Mouse (Mus musculus) liver, embryonic 14.5 days (tissue): ENCODE data around the gene BC037034. TPM values are rescaled to one million over a fixed set of nuclear protein-coding genes. Genes with fewer than 3 reads are reported as not detected.
A peak's percentile ranks its signal among the peaks of the same experiment; 100 is the strongest.
"Not testable (repeated sequence)": the region's sequence is repeated elsewhere in the genome, so short reads cannot be mapped to it uniquely, and the experiment has no call there.

Source experiments
- ATAC-seq: fragments of 200-750 bp; cut with Nextera tagmentation; 2 replicates; pipeline ENCODE4 v1.8.0; 2017; ENCODE audit warnings: moderate number of reproducible peaks, mild to moderate bottlenecking, moderate library complexity; ENCODE audit not compliant: insufficient read depth
- DNase-seq, 3 experiments: peaks; one replicate each; pipeline ENCODE4 v3.0.0-alpha.2; 2012 to 2013; ENCODE audit warnings: low read depth in 3 of 3, low spot score in 3 of 3
- H3K27ac ChIP-seq: fragments of 300-500 bp; sonication (generic); 2 replicates; pipeline ENCODE4 v1.5.1; 2014; ENCODE audit warnings: moderate library complexity, mild to moderate bottlenecking, control low read depth, inconsistent platforms
- H3K27me3 ChIP-seq: fragments of 300-500 bp; sonication (generic); 2 replicates; pipeline ENCODE4 v1.6.1; 2014; ENCODE audit warnings: mild to moderate bottlenecking, low read length, moderate library complexity; ENCODE audit not compliant: control insufficient read depth, insufficient read depth
- H3K36me3 ChIP-seq: fragments of 300-500 bp; sonication (generic); replicated peaks from 2 replicates; pipeline ENCODE4 v1.6.1; 2014; ENCODE audit warnings: low read depth; ENCODE audit not compliant: control insufficient read depth, insufficient read depth
- H3K4me1 ChIP-seq, 2 experiments: fragments of 200-500 bp in 1 of 2; fragments of 300-500 bp in 1 of 2; sonication (generic) in 1 of 2; replicated peaks; 2 replicates each; pipeline ENCODE4 v1.6.1; 2012 to 2014; ENCODE audit warnings: antibody characterized with exemption in 1 of 2, inconsistent platforms in 1 of 2, low read length in 1 of 2; ENCODE audit not compliant: control insufficient read depth in 2 of 2, insufficient read depth in 2 of 2
- H3K4me2 ChIP-seq: fragments of 300-500 bp; sonication (generic); 2 replicates; pipeline ENCODE4 v1.6.1; 2014; ENCODE audit warnings: low read depth, mild to moderate bottlenecking, control low read depth, moderate library complexity
- H3K4me3 ChIP-seq, 2 experiments: fragments of 200-500 bp in 1 of 2; fragments of 300-500 bp in 1 of 2; sonication (generic) in 1 of 2; 2 replicates each; pipeline ENCODE4 v1.5.1; 2012 to 2014; ENCODE audit warnings: low read depth in 2 of 2, low read length in 2 of 2, mild to moderate bottlenecking in 2 of 2, control low read depth in 1 of 2, inconsistent platforms in 1 of 2, moderate library complexity in 1 of 2; ENCODE audit not compliant: insufficient read depth in 1 of 2
- H3K9ac ChIP-seq: fragments of 300-500 bp; sonication (generic); replicated peaks from 2 replicates; pipeline ENCODE4 v1.6.1; 2014; ENCODE audit warnings: mild to moderate bottlenecking, control low read depth, moderate library complexity
- H3K9me3 ChIP-seq: fragments of 300-500 bp; sonication (generic); 2 replicates; pipeline ENCODE4 v1.6.1; 2016; ENCODE audit warnings: low read length, mixed read lengths; ENCODE audit not compliant: control insufficient read depth
- CTCF ChIP-seq: IDR thresholded peaks from 2 replicates; pipeline ENCODE4 v1.5.1; 2016; ENCODE audit warnings: antibody characterized with exemption, low read depth, control low read depth
- EP300 ChIP-seq: IDR thresholded peaks from 2 replicates; pipeline ENCODE4 v1.6.1; 2016; ENCODE audit warnings: antibody characterized with exemption, low read depth
- WGBS: fragments of 180-500 bp; shearing (Covaris S2); extraction: QIAGEN DNeasy Blood & Tissue Kit; methylation state at CpG from one replicate; pipeline ENCODE4 v1.1.7; 2014; ENCODE audit not compliant: insufficient replicate concordance; 5-methylcytosine and 5-hydroxymethylcytosine counted together
- polyA plus RNA-seq, 2 experiments: library from polyadenylated mRNA; depleted of rRNA in 1 of 2; stranded (reverse) in 1 of 2; unstranded in 1 of 2; fragments of >200 nt; fragmentation: Nextera tagmentation in 1 of 2; extraction: Ambion mirVana in 1 of 2; gene quantifications; 2 replicates each; pipeline versions ENCODE4 v1.2.1 to v1.2.3; 2012 to 2014

Gene BC037034
- polyA plus RNA-seq, 2 experiments: 1.9 to 22.4 TPM

DNA sequence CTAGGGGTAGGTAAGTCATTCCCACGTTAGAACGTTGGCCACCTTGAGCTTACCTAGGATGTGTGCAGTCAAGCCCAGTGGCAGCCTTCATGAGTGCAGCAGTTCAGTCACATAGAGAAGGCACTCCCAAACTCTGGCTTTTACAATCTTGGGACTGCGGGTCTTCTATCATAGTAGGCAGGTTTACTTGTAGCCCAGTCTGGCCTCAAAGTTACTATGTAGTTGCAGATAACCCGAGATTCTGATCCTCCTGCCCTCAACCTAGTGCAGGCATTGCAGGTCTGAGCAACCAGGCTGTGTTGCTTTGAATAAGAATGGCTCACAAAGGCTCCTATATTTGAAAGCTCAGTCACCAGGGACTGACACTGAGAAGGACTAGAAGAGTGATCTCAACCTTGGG, 37.3 kb downstream of the BC037034 start:
- ATAC-seq (no peak), DNase-seq (no peak)
- Histone ChIP-seq H3K36me3 (no peaks in the 10 kb centered on the region), H3K4me3 (no peak overlapping the region), H3K4me2 (no peak overlapping the region), H3K9ac (no peak overlapping the region), H3K27ac (no peak overlapping the region), H3K4me1 (peaks cover 0 to 3% of the 10 kb centered on the region in 2 experiments; a peak in 1 of 4 replicates), H3K27me3 (no peaks in the 10 kb centered on the region), H3K9me3 (no peaks in the 10 kb centered on the region)
- WGBS: 35% methylated on average over 4 of the region's 4 CpGs
- TF ChIP-seq CTCF (no peak), EP300 (no peak)

DNA sequence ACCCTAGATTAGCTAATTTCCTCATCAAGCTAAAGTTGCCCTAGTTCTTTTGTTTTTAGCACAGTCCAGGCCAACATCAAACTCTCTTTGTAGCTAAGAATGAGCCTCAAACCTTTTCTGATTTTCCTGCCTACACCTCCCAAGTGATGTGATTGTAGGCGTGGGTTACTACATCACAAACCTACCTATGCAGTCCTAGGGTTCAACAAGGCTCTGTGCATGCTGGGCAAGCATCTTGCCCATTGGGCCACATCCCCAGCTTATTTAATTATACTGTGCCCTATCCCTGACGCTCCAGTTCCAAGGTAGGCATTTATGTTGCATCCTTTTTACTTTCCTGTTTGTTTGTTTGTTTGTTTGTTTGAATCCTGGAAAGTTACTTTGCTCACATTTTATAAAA, 38.1 kb downstream of the BC037034 start, which contains the start of gene Nxpe5:
Gene Nxpe5 (plus strand): TSS at position 199 of the 400 bp plus-strand sequence.
- no peak for TF ChIP-seq CTCF
- TF ChIP-seq EP300: no peak
- Histone ChIP-seq H3K27me3 (no peaks in the 10 kb centered on the region), H3K27ac (no peak within 1 kb of the TSS), H3K36me3 (no peaks in the 10 kb centered on the region), H3K4me1 (peaks cover 0 to 3% of the 10 kb centered on the region in 2 experiments; a peak in 1 of 4 replicates), H3K4me3 (no peak within 1 kb of the TSS), H3K4me2 (no peak within 1 kb of the TSS), H3K9ac (no peak within 1 kb of the TSS), H3K9me3 (no peaks in the 10 kb centered on the region)
- WGBS: 47% methylated on average over 2 of the region's 2 CpGs
- ATAC-seq (no peak), DNase-seq (no peak)

DNA sequence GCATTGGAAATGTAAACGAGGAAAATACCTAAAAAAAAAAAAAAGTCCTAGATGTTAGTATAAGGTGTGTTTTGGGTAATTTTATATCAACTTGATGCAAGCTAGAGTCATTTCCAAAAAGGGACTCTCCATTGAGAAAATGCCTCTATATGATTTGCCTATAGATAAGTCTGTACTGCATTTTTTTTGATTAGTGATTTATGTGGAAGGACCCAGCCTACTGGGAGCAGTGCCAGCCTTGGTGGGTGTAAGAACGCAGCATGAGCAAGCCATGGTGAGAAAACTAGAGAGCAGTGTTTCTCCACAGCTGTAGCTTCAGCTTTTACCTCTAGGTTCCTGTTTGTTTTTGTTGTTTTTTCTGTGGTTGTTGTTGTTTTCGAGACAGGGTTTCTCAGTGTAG, 40.5 kb downstream of the BC037034 start:
- DNase-seq (no peak), ATAC-seq (no peak)
- 48% methylated on average over 3 of the region's 3 CpGs for WGBS
- Histone ChIP-seq H3K4me3 (no peak overlapping the region), H3K36me3 (no peaks in the 10 kb centered on the region), H3K9ac (no peak overlapping the region), H3K27me3 (no peaks in the 10 kb centered on the region), H3K4me1 (peaks cover 0 to 2% of the 10 kb centered on the region in 2 experiments; a peak in 1 of 4 replicates), H3K9me3 (no peaks in the 10 kb centered on the region), H3K27ac (no peak overlapping the region), H3K4me2 (no peak overlapping the region)
- TF ChIP-seq CTCF (no peak), EP300 (no peak)

DNA sequence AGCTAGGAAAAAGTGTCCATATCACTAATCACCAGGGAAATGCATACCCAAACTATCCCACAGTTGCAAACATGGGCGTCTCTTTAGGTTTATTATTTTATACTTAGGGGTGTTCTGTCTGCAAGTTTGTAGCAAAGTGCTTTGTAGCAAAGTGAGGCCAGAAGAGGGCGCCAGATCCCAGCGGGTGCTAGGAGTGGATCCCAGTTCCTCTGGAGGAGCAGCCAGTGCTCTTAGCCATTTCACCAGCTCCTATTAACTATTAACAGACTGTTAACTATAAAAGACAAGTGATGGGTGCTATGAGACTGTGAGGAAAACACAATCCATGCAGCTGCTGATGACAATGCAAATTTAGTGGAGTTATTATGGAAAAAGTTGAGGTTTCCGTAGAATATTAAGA, 41.7 kb downstream of the BC037034 start:
- Histone ChIP-seq H3K4me2 (no peak overlapping the region), H3K9ac (no peak overlapping the region), H3K9me3 (no peaks in the 10 kb centered on the region), H3K27ac (no peak overlapping the region), H3K4me3 (no peak overlapping the region), H3K27me3 (no peaks in the 10 kb centered on the region), H3K4me1 (0 out of 4 replicates have a peak, but pooled peaks cover 0 to 1% of the 10 kb centered on the region in 2 experiments), H3K36me3 (no peaks in the 10 kb centered on the region)
- WGBS: 18% methylated on average over 4 of the region's 4 CpGs
- peak; percentile 38 to 55 (median 52) for DNase-seq
- TF ChIP-seq CTCF: peak; percentile 85
- TF ChIP-seq EP300: no peak
- ATAC-seq: no peak

DNA sequence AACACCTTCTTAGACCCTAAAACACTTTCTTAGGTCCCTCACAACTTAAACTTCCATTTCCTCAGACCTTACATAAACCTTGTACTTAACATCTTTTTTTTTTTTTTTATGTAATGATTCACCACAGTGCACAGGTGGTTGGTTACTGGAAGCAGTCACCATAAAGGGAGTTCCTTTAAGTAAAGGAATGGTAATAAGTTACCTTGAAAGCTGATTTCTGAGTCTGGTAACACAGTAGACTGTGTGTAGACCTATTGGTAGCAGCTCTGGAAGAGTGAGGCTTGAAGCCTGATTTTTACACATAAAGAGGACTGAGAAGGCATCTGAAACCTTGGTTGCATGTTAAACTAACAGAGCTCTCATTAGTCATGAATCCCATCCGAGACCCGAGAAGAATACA, 44.0 kb downstream of the BC037034 start:
- ATAC-seq (no peak), DNase-seq (no peak)
- no peak overlapping the region for H3K9ac ChIP-seq
- no peak overlapping the region for H3K4me3 ChIP-seq
- no peaks in the 10 kb centered on the region for H3K4me1 ChIP-seq
- no peak overlapping the region for H3K27ac ChIP-seq
- TF ChIP-seq EP300 (no peak), CTCF (no peak)
- no peaks in the 10 kb centered on the region for H3K27me3 ChIP-seq
- no peaks in the 10 kb centered on the region for H3K36me3 ChIP-seq
- no peak overlapping the region for H3K4me2 ChIP-seq
- 51% methylated on average over 2 of the region's 2 CpGs for WGBS
- no peaks in the 10 kb centered on the region for H3K9me3 ChIP-seq

DNA sequence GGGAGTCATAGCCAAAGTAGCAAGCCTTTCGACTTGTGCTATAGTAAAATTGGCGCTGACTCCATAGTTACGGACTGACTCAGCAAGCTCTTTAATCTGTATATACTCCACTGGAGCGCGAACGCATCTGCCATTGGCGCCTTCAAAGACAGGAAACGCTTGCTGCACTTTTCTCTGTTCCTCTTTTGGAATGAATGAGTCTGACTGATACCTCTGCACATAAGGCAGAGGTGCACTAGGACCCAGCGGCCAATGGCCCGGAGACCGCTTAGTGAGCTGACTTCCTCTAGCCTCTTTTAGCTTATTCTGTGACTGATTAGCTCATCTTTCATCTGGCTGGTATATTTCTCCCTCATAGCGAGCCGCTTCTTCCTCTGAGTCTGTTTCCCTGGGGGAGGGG, 47.2 kb downstream of the BC037034 start:
- WGBS: 87% methylated on average over 13 of the region's 13 CpGs
- H3K4me2 ChIP-seq, H3K4me3 ChIP-seq, H3K27ac ChIP-seq, H3K9me3 ChIP-seq, H3K27me3 ChIP-seq, ATAC-seq, H3K4me1 ChIP-seq, H3K9ac ChIP-seq, H3K36me3 ChIP-seq, DNase-seq: not testable (repeated sequence)

Other genes starting within 250 kb of the BC037034 start
- not detected in 2 replicates for gene Smok3a, start 242.8 kb downstream of the BC037034 start, polyA plus RNA-seq (2012; rRNA removed)
- gene Smok3a, start 242.8 kb downstream of the BC037034 start, polyA plus RNA-seq (2014; fragmentation: Nextera tagmentation; extraction: Ambion mirVana): not detected in 2 replicates
- not detected in 2 replicates for gene Smok3b, start 242.6 kb downstream of the BC037034 start, polyA plus RNA-seq (2012; rRNA removed)
- not detected in 2 replicates for gene Smok3b, start 242.6 kb downstream of the BC037034 start, polyA plus RNA-seq (2014; fragmentation: Nextera tagmentation; extraction: Ambion mirVana)
- gene Smok3c, start 210.8 kb downstream of the BC037034 start, polyA plus RNA-seq (2012; rRNA removed): not detected in 2 replicates
- not detected in 2 replicates for gene Smok3c, start 210.8 kb downstream of the BC037034 start, polyA plus RNA-seq (2014; fragmentation: Nextera tagmentation; extraction: Ambion mirVana)
- 1.5 and 2.2 TPM in 2 replicates for gene Zkscan1, start 178.9 kb downstream of the BC037034 start, polyA plus RNA-seq (2012; rRNA removed)
- gene Zkscan1, start 178.9 kb downstream of the BC037034 start, polyA plus RNA-seq (2014; fragmentation: Nextera tagmentation; extraction: Ambion mirVana): 4.7 and 4.9 TPM in 2 replicates
- gene Zscan21, start 147.1 kb downstream of the BC037034 start, polyA plus RNA-seq (2012; rRNA removed): 5.3 and 7.7 TPM in 2 replicates
- gene Zscan21, start 147.1 kb downstream of the BC037034 start, polyA plus RNA-seq (2014; fragmentation: Nextera tagmentation; extraction: Ambion mirVana): 13.3 and 13.9 TPM in 2 replicates
- 0.81 and 1.4 TPM in 2 replicates for gene Zfp113, start 108.3 kb downstream of the BC037034 start, polyA plus RNA-seq (2012; rRNA removed)
- gene Zfp113, start 108.3 kb downstream of the BC037034 start, polyA plus RNA-seq (2014; fragmentation: Nextera tagmentation; extraction: Ambion mirVana): 2.6 and 2.7 TPM in 2 replicates
- gene Cops6, start 103.0 kb downstream of the BC037034 start, polyA plus RNA-seq (2012; rRNA removed): 57.7 and 62.4 TPM in 2 replicates
- gene Cops6, start 103.0 kb downstream of the BC037034 start, polyA plus RNA-seq (2014; fragmentation: Nextera tagmentation; extraction: Ambion mirVana): 123 and 128 TPM in 2 replicates
- gene Ap4m1, start 92.0 kb downstream of the BC037034 start, polyA plus RNA-seq (2012; rRNA removed): 10.3 and 10.8 TPM in 2 replicates
- gene Ap4m1, start 92.0 kb downstream of the BC037034 start, polyA plus RNA-seq (2014; fragmentation: Nextera tagmentation; extraction: Ambion mirVana): 3.9 and 4.6 TPM in 2 replicates
- gene Mcm7, start 91.6 kb downstream of the BC037034 start, polyA plus RNA-seq (2012; rRNA removed): 96.1 and 116 TPM in 2 replicates
- 182 and 200 TPM in 2 replicates for gene Mcm7, start 91.6 kb downstream of the BC037034 start, polyA plus RNA-seq (2014; fragmentation: Nextera tagmentation; extraction: Ambion mirVana)
- gene Taf6, start 76.6 kb downstream of the BC037034 start, polyA plus RNA-seq (2012; rRNA removed): 32.8 and 34.7 TPM in 2 replicates
- gene Taf6, start 76.6 kb downstream of the BC037034 start, polyA plus RNA-seq (2014; fragmentation: Nextera tagmentation; extraction: Ambion mirVana): 33.2 and 37.9 TPM in 2 replicates
- 6.3 and 9.5 TPM in 2 replicates for gene Cnpy4, start 76.5 kb downstream of the BC037034 start, polyA plus RNA-seq (2012; rRNA removed)
- 12.6 and 12.8 TPM in 2 replicates for gene Cnpy4, start 76.5 kb downstream of the BC037034 start, polyA plus RNA-seq (2014; fragmentation: Nextera tagmentation; extraction: Ambion mirVana)
- 1.8 and 2.2 TPM in 2 replicates for gene Mblac1, start 69.7 kb downstream of the BC037034 start, polyA plus RNA-seq (2012; rRNA removed)
- 2.2 and 2.9 TPM in 2 replicates for gene Mblac1, start 69.7 kb downstream of the BC037034 start, polyA plus RNA-seq (2014; fragmentation: Nextera tagmentation; extraction: Ambion mirVana)
- 0.09 and 0.10 TPM in 2 replicates for gene Nxpe5, start 38.1 kb downstream of the BC037034 start, polyA plus RNA-seq (2012; rRNA removed)
- gene Nxpe5, start 38.1 kb downstream of the BC037034 start, polyA plus RNA-seq (2014; fragmentation: Nextera tagmentation; extraction: Ambion mirVana): 0.09 and 0.23 TPM in 2 replicates
- gene Lamtor4, start 8.6 kb downstream of the BC037034 start, polyA plus RNA-seq (2012; rRNA removed): 26.2 and 36.3 TPM in 2 replicates
- 35.5 and 35.6 TPM in 2 replicates for gene Lamtor4, start 8.6 kb downstream of the BC037034 start, polyA plus RNA-seq (2014; fragmentation: Nextera tagmentation; extraction: Ambion mirVana)
- 0.01 TPM in 1 of 2 replicates, not detected in the other for gene Gal3st4, start 8.8 kb upstream of the BC037034 start, polyA plus RNA-seq (2012; rRNA removed)
- gene Gal3st4, start 8.8 kb upstream of the BC037034 start, polyA plus RNA-seq (2014; fragmentation: Nextera tagmentation; extraction: Ambion mirVana): 0.14 and 0.18 TPM in 2 replicates
- gene Gm43720, start 15.9 kb upstream of the BC037034 start, polyA plus RNA-seq (2012; rRNA removed): not detected in 2 replicates
- 0.01 and 0.04 TPM in 2 replicates for gene Gm43720, start 15.9 kb upstream of the BC037034 start, polyA plus RNA-seq (2014; fragmentation: Nextera tagmentation; extraction: Ambion mirVana)
- gene Gpc2, start 16.0 kb upstream of the BC037034 start, polyA plus RNA-seq (2012; rRNA removed): 1.7 and 2.5 TPM in 2 replicates
- gene Gpc2, start 16.0 kb upstream of the BC037034 start, polyA plus RNA-seq (2014; fragmentation: Nextera tagmentation; extraction: Ambion mirVana): not detected in 2 replicates
- gene Stag3, start 16.2 kb upstream of the BC037034 start, polyA plus RNA-seq (2012; rRNA removed): 2.7 and 3.1 TPM in 2 replicates
- 1.8 and 1.9 TPM in 2 replicates for gene Stag3, start 16.2 kb upstream of the BC037034 start, polyA plus RNA-seq (2014; fragmentation: Nextera tagmentation; extraction: Ambion mirVana)
- 0.33 and 0.49 TPM in 2 replicates for gene Pvrig, start 77.9 kb upstream of the BC037034 start, polyA plus RNA-seq (2012; rRNA removed)
- 0.34 and 0.36 TPM in 2 replicates for gene Pvrig, start 77.9 kb upstream of the BC037034 start, polyA plus RNA-seq (2014; fragmentation: Nextera tagmentation; extraction: Ambion mirVana)
- 1.3 and 1.9 TPM in 2 replicates for gene Zfp157, start 177.4 kb upstream of the BC037034 start, polyA plus RNA-seq (2012; rRNA removed)
- 2.5 and 4.6 TPM in 2 replicates for gene Zfp157, start 177.4 kb upstream of the BC037034 start, polyA plus RNA-seq (2014; fragmentation: Nextera tagmentation; extraction: Ambion mirVana)